11 mouse cellular contexts compared by ENCODE assay signal in the genomic region with DNA sequence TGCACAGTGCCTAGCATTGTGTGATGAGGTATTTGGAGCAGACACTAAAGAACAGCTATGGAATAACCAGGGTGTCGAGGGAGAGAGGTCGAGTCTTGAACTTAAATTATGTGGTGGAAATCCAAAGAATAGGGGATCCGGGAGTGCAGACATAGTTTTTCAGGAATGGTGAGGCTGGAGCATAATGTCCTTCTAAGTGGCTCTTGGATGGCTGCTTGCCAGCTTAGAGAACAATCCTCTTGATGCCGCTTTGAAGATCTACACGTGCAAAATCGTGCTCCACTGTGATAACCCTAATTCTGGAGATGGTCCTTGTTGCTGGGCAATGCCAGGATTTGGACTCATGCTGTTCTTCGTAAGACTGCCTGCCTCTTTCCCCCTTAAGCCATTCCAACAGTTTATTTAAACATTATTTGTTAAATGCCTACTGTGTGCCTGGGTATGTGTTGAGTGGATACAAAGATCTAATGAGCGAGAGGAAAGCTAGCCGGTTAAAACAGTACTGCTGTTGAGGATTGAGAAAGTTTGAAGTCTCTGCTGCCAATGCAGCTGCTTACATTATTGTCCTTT. TPM values are rescaled to one million over a fixed set of nuclear protein-coding genes. Genes with fewer than 3 reads are reported as not detected.
DNase-seq lines count a peak whose midpoint lies in the region; ATAC-seq lines count a peak whose summit lies in the region.
"Had no signal": no experiment of that assay in that cellular context is flagged by ENCODE, and none has a peak within 500 bp of the region (broad histone marks: within the 10 kb centered on the region; RNA-seq: fewer than 3 reads in every experiment).

No protein-coding gene starts in this region.

- H3K9ac ChIP-seq in kidney, embryonic 14.5 days (ENCODE audit: low read depth, low read length): no peak overlapping the region
- H3K9ac ChIP-seq in embryonic facial prominence, embryonic 14.5 days (ENCODE audit: low read depth, low read length): no peak overlapping the region
- no peak overlapping the region for H3K9ac ChIP-seq in limb, embryonic 13.5 days

- no peak for ATAC-seq in kidney, embryonic 14.5 days (ENCODE audit: low FRiP score, low TSS enrichment)
- ATAC-seq in embryonic facial prominence, embryonic 14.5 days (ENCODE audit: low read depth): no peak
- no peak for ATAC-seq in limb, embryonic 13.5 days (ENCODE audit: low FRiP score, low read depth)
- ATAC-seq in erythroid progenitor cell, adult 5-6 weeks (replicated peaks; ENCODE audit: low FRiP score, poor library complexity, severe bottlenecking): no peak

- H3K9me3 ChIP-seq in kidney, embryonic 14.5 days (ENCODE audit: control insufficient read depth, low read length): no peaks in the 10 kb centered on the region
- no peaks in the 10 kb centered on the region for H3K9me3 ChIP-seq in embryonic facial prominence, embryonic 14.5 days (ENCODE audit: control insufficient read depth, low read length)
- H3K9me3 ChIP-seq in limb, embryonic 13.5 days: no peaks in the 10 kb centered on the region

- DNase-seq in kidney, postnatal 4 days: no peak
- DNase-seq in brain, adult 2 months (ENCODE audit: low read depth, low spot score): peak; percentile 47
- DNase-seq in embryonic facial prominence, embryonic 14.5 days (ENCODE audit: low spot score): no peak
- DNase-seq in embryo, embryonic 10 days (ENCODE audit: low spot score): no peak
- DNase-seq in adrenal gland, postnatal 4 days (ENCODE audit: low spot score in 2 of 2): no peak
- DNase-seq: kidney, adult 11 months had no signal

- no peak overlapping the region for H3K27ac ChIP-seq in kidney, embryonic 14.5 days (ENCODE audit: low read depth, low read length)
- no peak overlapping the region for H3K27ac ChIP-seq in embryonic facial prominence, embryonic 14.5 days (replicated peaks; ENCODE audit: low read depth, low read length)
- H3K27ac ChIP-seq in limb, embryonic 13.5 days: no peak overlapping the region

- no peaks in the 10 kb centered on the region for H3K36me3 ChIP-seq in kidney, embryonic 14.5 days (ENCODE audit: control insufficient read depth, insufficient read depth, low read length)
- H3K36me3 ChIP-seq in embryonic facial prominence, embryonic 14.5 days (ENCODE audit: control insufficient read depth, insufficient read depth, low read length): no peaks in the 10 kb centered on the region
- no peaks in the 10 kb centered on the region for H3K36me3 ChIP-seq in limb, embryonic 13.5 days
- H3K36me3 ChIP-seq: G1E had no signal

- no peak overlapping the region for H3K4me2 ChIP-seq in kidney, embryonic 14.5 days (replicated peaks; ENCODE audit: low read depth, low read length)
- H3K4me2 ChIP-seq in embryonic facial prominence, embryonic 14.5 days (ENCODE audit: low read depth, low read length): peak overlapping the region; percentile 99; the same call in 1 of the 2 replicates
- peak overlapping the region; percentile 96 for H3K4me2 ChIP-seq in limb, embryonic 13.5 days (replicated peaks)

- H3K4me3 ChIP-seq in kidney, embryonic 14.5 days (ENCODE audit: low read length): peak overlapping the region; percentile 63; the same call in 1 of the 2 replicates
- peak overlapping the region; percentile 69 for H3K4me3 ChIP-seq in embryonic facial prominence, embryonic 14.5 days (ENCODE audit: low read depth, low read length)
- peak overlapping the region; percentile 72 for H3K4me3 ChIP-seq in limb, embryonic 13.5 days

- 0 out of 2 replicates have a peak, but pooled peaks cover 6% of the 10 kb centered on the region for H3K4me1 ChIP-seq in kidney, embryonic 14.5 days (ENCODE audit: control insufficient read depth, insufficient read depth, low read length)
- H3K4me1 ChIP-seq in embryonic facial prominence, embryonic 14.5 days (ENCODE audit: control insufficient read depth, insufficient read depth, low read length): 0 out of 2 replicates have a peak, but pooled peaks cover 6% of the 10 kb centered on the region
- H3K4me1 ChIP-seq in limb, embryonic 13.5 days: peaks cover 13% of the 10 kb centered on the region; the same call in 1 of the 2 replicates

- 43% methylated on average over 9 of the region's 9 CpGs for WGBS in kidney, embryonic 14.5 days
- WGBS in embryonic facial prominence, embryonic 14.5 days: 38% methylated on average over 9 of the region's 9 CpGs
- WGBS in limb, embryonic 13.5 days: 45% methylated on average over 9 of the region's 9 CpGs

- peaks cover 42% of the 10 kb centered on the region for H3K27me3 ChIP-seq in kidney, embryonic 14.5 days (ENCODE audit: control insufficient read depth, insufficient read depth, low read length)
- peaks cover 59% of the 10 kb centered on the region for H3K27me3 ChIP-seq in embryonic facial prominence, embryonic 14.5 days (replicated peaks; ENCODE audit: control insufficient read depth, insufficient read depth, low read length)
- peaks cover 70% of the 10 kb centered on the region for H3K27me3 ChIP-seq in limb, embryonic 13.5 days

RNA-seq across cellular contexts. Expression of gene Hs6st3, which starts 1.3 kb away (rescaled TPM):
- polyA plus RNA-seq in kidney, embryonic 14.5 days (2014; fragmentation: Nextera tagmentation; extraction: Ambion mirVana): 0.19 and 0.45 TPM in 2 replicates
- polyA plus RNA-seq in embryonic facial prominence, embryonic 14.5 days (2014; fragmentation: Nextera tagmentation; extraction: Ambion mirVana): 0.10 and 0.39 TPM in 2 replicates
- polyA plus RNA-seq in limb, embryonic 13.5 days (2015; fragmentation: Nextera tagmentation; extraction: Ambion mirVana): 0.24 and 0.40 TPM in 2 replicates
- total RNA-seq in adrenal gland, postnatal 4 days (2021): 1 to 10 TPM; 3.2 to 3.3 TPM
- not detected in 2 replicates for total RNA-seq in erythroid progenitor cell, adult 5-6 weeks (2015; ENCODE audit: low replicate concordance)
- not detected in 2 replicates for total RNA-seq in erythroid progenitor cell, adult 5-6 weeks (2017; ENCODE audit: low replicate concordance)
- total RNA-seq: megakaryocyte progenitor cell, adult 5-6 weeks had no signal
- polyA plus RNA-seq: G1E had no signal

RNA-seq across cellular contexts. Expression of gene Uggt2, which starts 40.2 kb away (rescaled TPM):
- polyA plus RNA-seq in kidney, embryonic 14.5 days (2014; fragmentation: Nextera tagmentation; extraction: Ambion mirVana): 12.5 and 18.1 TPM in 2 replicates
- 13.1 and 13.3 TPM in 2 replicates for polyA plus RNA-seq in embryonic facial prominence, embryonic 14.5 days (2014; fragmentation: Nextera tagmentation; extraction: Ambion mirVana)
- polyA plus RNA-seq in limb, embryonic 13.5 days (2015; fragmentation: Nextera tagmentation; extraction: Ambion mirVana): 21.1 and 21.3 TPM in 2 replicates
- total RNA-seq in adrenal gland, postnatal 4 days (2021): 10 to 100 TPM; 17.2 to 18.8 TPM
- 1.1 TPM in 1 of 2 replicates, not detected in the other for total RNA-seq in erythroid progenitor cell, adult 5-6 weeks (2015; ENCODE audit: low replicate concordance)
- total RNA-seq in erythroid progenitor cell, adult 5-6 weeks (2017; ENCODE audit: low replicate concordance): not detected in 2 replicates
- polyA plus RNA-seq: G1E had no signal
